Mouse (Mus musculus): ENCODE results near the gene 1700022I11Rik.

DNA sequence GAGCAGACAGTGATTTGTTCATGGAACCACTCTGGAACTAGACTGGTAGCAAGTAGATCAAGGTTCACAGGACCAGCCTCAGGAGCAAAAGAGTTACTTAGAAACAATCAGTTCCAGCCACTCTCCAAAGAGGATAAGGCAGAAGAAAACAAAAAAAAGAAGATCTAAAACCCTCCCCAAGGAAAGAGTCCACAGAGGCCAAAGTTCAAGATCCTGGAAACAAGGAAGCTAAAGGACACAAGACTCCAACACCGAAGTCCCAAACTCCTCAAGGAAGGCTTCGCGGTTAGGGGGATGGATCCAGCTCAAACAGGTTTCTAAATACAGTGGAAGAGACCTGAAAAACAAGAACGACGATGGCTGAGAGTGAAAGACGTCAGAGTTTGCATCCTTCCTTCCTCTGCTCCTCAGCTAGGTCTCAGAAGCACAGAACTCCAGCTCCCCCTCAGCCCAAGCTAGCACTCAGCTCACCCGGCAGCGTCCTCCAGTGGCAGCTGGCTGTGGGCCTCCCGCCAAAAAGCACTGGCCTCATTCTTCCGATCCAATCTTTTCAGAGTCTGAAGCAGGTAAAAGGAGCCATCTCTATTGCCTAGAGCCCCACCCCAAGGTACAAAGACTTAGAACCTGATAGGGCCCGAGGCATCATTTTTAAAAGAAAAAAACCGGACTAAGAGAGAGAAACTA lies 33.5 kb downstream of the 1700022I11Rik start:
- TF ChIP-seq CTCF (IDR thresholded peaks at IDR 0.05; ENCODE audit: extremely low read depth, insufficient read length, insufficient replicate concordance, low read depth, low read length) (no peak), POLR2A (IDR thresholded peaks at IDR 0.05; ENCODE audit: low read depth, low read length) (no peak)

Data from small intestine, adult 2 months (tissue).